Mouse (Mus musculus) 416B (cell line): ENCODE measurements around the gene Caskin2.

Experiments
- DNase-seq: peaks from one replicate; pipeline ENCODE4 v3.0.0; 2011; ENCODE audit warnings: low read depth

Caskin2 gene

GRCm38 (mm10) chr11:115806154-115806553, 7.3 kb downstream of the Caskin2 start:
- DNase-seq, result peak; percentile 76

GRCm38 (mm10) chr11:115805005-115805404, 8.4 kb downstream of the Caskin2 start:
- no peak for DNase-seq

- DNase-seq, result no peak
These were observed 10.2 kb downstream of the Caskin2 start for GRCm38 (mm10) chr11:115803072-115803709.

- DNase-seq, result no peak
These were observed 12.5 kb downstream of the Caskin2 start for GRCm38 (mm10) chr11:115800981-115801380.

GRCm38 (mm10) chr11:115797665-115798064, 15.8 kb downstream of the Caskin2 start:
- DNase-seq, result no peak

- no peak for DNase-seq
These were observed 16.5 kb downstream of the Caskin2 start for GRCm38 (mm10) chr11:115796898-115797297.

- no peak for DNase-seq
These were observed 21.1 kb downstream of the Caskin2 start for GRCm38 (mm10) chr11:115792353-115792752.

- DNase-seq, result no peak
These were observed 21.5 kb downstream of the Caskin2 start for GRCm38 (mm10) chr11:115791919-115792318.

- DNase-seq, result no peak
These were observed 23.7 kb downstream of the Caskin2 start for GRCm38 (mm10) chr11:115789787-115790186.

- DNase-seq, result no peak
These were observed 27.0 kb downstream of the Caskin2 start for GRCm38 (mm10) chr11:115786473-115786872.

GRCm38 (mm10) chr11:115780141-115781070, 33.0 kb downstream of the Caskin2 start:
- no peak for DNase-seq

- peak; percentile 85 for DNase-seq
These were observed 34.3 kb downstream of the Caskin2 start for GRCm38 (mm10) chr11:115779038-115779571.

- no peak for DNase-seq
These were observed 35.7 kb downstream of the Caskin2 start for GRCm38 (mm10) chr11:115777487-115778335.

GRCm38 (mm10) chr11:115776954-115777353, 36.5 kb downstream of the Caskin2 start:
- no peak for DNase-seq

GRCm38 (mm10) chr11:115775821-115776665, 37.4 kb downstream of the Caskin2 start:
- no peak for DNase-seq

GRCm38 (mm10) chr11:115774653-115775052, 38.8 kb downstream of the Caskin2 start:
- DNase-seq, result no peak

GRCm38 (mm10) chr11:115768896-115769295, 44.5 kb downstream of the Caskin2 start:
- no peak for DNase-seq

GRCm38 (mm10) chr11:115766981-115767380, 46.5 kb downstream of the Caskin2 start:
- no peak for DNase-seq

- DNase-seq, result no peak
These were observed 47.0 kb downstream of the Caskin2 start for GRCm38 (mm10) chr11:115766356-115766943.

- peak; percentile 55 for DNase-seq
These were observed 47.8 kb downstream of the Caskin2 start for GRCm38 (mm10) chr11:115765607-115766141.
